Comparison of ENCODE assay signal across 3 mouse cellular contexts in genomic region chr3:122081634-122082033, GRCm38 (mm10). TPM values are rescaled to one million over a fixed set of nuclear protein-coding genes. Genes with fewer than 3 reads are reported as not detected.
"Had no signal": no experiment of that assay in that cellular context is flagged by ENCODE, and none has a peak within 500 bp of the region (broad histone marks: within the 10 kb centered on the region; RNA-seq: fewer than 3 reads in every experiment).

No protein-coding gene starts in this region.

RNA-seq across cellular contexts. Expression of gene Abca4, which starts 37.4 kb away (rescaled TPM):
- total RNA-seq: monocyte, adult 5-6 weeks; neutrophil, adult 5-6 weeks had no signal
- polyA plus RNA-seq: macrophage had no signal
